In genomic region chr6:113872654-113873053, GRCm38 (mm10) we compare ENCODE assay signal across 26 mouse cellular contexts.
DNase-seq lines count a peak whose midpoint lies in the region; ATAC-seq and TF ChIP-seq lines count a peak whose summit lies in the region.
"Had no signal": no experiment of that assay in that cellular context is flagged by ENCODE, and none has a peak within 500 bp of the region (broad histone marks: within the 10 kb centered on the region; RNA-seq: fewer than 3 reads in every experiment).

No protein-coding gene starts in this region.

- H3K4me3 ChIP-seq in cerebellum, adult 2 months (replicated peaks; ENCODE audit: insufficient read depth, low read depth, low read length), result no peak overlapping the region
- H3K4me3 ChIP-seq in kidney, adult 2 months (ENCODE audit: insufficient read depth, low read depth, low read length), result no peak overlapping the region
- no peak overlapping the region for H3K4me3 ChIP-seq in heart, embryonic 12.5 days
- H3K4me3 ChIP-seq: embryonic facial prominence, embryonic 10.5 days; embryonic facial prominence, embryonic 13.5 days; erythroblast, embryonic 14.5 days; forebrain, embryonic 12.5 days; forebrain, embryonic 15.5 days; heart, embryonic 13.5 days had no signal

- 12% methylated on average over 7 of the region's 7 CpGs for WGBS in cerebellum, adult 2 months
- WGBS in kidney, adult 2 months, result 73% methylated on average over 7 of the region's 7 CpGs
- 67% methylated on average over 7 of the region's 7 CpGs for WGBS in heart, embryonic 12.5 days

- H3K9ac ChIP-seq in heart, embryonic 12.5 days, result no peak overlapping the region
- H3K9ac ChIP-seq: embryonic facial prominence, embryonic 13.5 days; forebrain, embryonic 12.5 days; forebrain, embryonic 15.5 days; heart, embryonic 13.5 days; hindbrain, embryonic 14.5 days had no signal

- no peaks in the 10 kb centered on the region for H3K36me3 ChIP-seq in kidney, adult 2 months (ENCODE audit: control insufficient read depth, insufficient read depth, low read length)
- H3K36me3 ChIP-seq in heart, embryonic 12.5 days, result no peaks in the 10 kb centered on the region
- H3K36me3 ChIP-seq: embryonic facial prominence, embryonic 10.5 days; embryonic facial prominence, embryonic 13.5 days; forebrain, embryonic 12.5 days; forebrain, embryonic 15.5 days; heart, embryonic 13.5 days had no signal

- peaks cover 84% of the 10 kb centered on the region for H3K4me1 ChIP-seq in cerebellum, adult 2 months (ENCODE audit: control insufficient read depth, insufficient read depth, low read length)
- H3K4me1 ChIP-seq in kidney, adult 2 months (ENCODE audit: control insufficient read depth, insufficient read depth, low read length), result no peaks in the 10 kb centered on the region
- H3K4me1 ChIP-seq in heart, embryonic 12.5 days (replicated peaks), result no peaks in the 10 kb centered on the region
- H3K4me1 ChIP-seq: embryonic facial prominence, embryonic 10.5 days; embryonic facial prominence, embryonic 13.5 days; forebrain, embryonic 12.5 days; heart, embryonic 13.5 days had no signal

- no peaks in the 10 kb centered on the region for H3K27me3 ChIP-seq in cerebellum, adult 2 months (ENCODE audit: control insufficient read depth, insufficient read depth, low read length)
- no peaks in the 10 kb centered on the region for H3K27me3 ChIP-seq in kidney, adult 2 months (replicated peaks; ENCODE audit: control insufficient read depth, insufficient read depth, low read length)
- H3K27me3 ChIP-seq in heart, embryonic 12.5 days (replicated peaks), result peaks cover 28% of the 10 kb centered on the region
- H3K27me3 ChIP-seq: embryonic facial prominence, embryonic 13.5 days; forebrain, embryonic 12.5 days; forebrain, embryonic 15.5 days had no signal

- no peak overlapping the region for H3K4me2 ChIP-seq in heart, embryonic 12.5 days
- H3K4me2 ChIP-seq: embryonic facial prominence, embryonic 13.5 days; forebrain, embryonic 12.5 days; forebrain, embryonic 15.5 days; heart, embryonic 13.5 days; hindbrain, embryonic 14.5 days had no signal

- peak overlapping the region; percentile 26 for H3K27ac ChIP-seq in cerebellum, adult 2 months (ENCODE audit: insufficient read depth, low read length)
- no peak overlapping the region for H3K27ac ChIP-seq in kidney, adult 2 months (ENCODE audit: insufficient read depth, low read depth, low read length)
- no peak overlapping the region for H3K27ac ChIP-seq in heart, embryonic 12.5 days (ENCODE audit: poor library complexity, severe bottlenecking)
- H3K27ac ChIP-seq: embryonic facial prominence, embryonic 10.5 days; embryonic facial prominence, embryonic 13.5 days; forebrain, embryonic 12.5 days; forebrain, embryonic 15.5 days; heart, embryonic 13.5 days; hindbrain, embryonic 14.5 days; hindbrain, postnatal 0 days had no signal

- no peak for ATAC-seq in heart, embryonic 12.5 days (ENCODE audit: insufficient number of reproducible peaks, low FRiP score)
- ATAC-seq: CD4-positive, CD25-positive, alpha-beta regulatory T cell, adult 4 months; forebrain, embryonic 15.5 days; hindbrain, postnatal 0 days; inflammation-experienced regulatory T-cells, adult 6 months; intestine, embryonic 16.5 days had no signal

- TF ChIP-seq CTCF in cerebellum, adult 2 months (IDR thresholded peaks at IDR 0.05; ENCODE audit: borderline replicate concordance, insufficient read depth, low read depth, low read length), result no peak
- TF ChIP-seq CTCF in kidney, adult 2 months (conservative IDR thresholded peaks at IDR 0.05; ENCODE audit: insufficient read depth, insufficient read length, low read depth, low read length), result no peak

- TF ChIP-seq POLR2A in cerebellum, adult 2 months (IDR thresholded peaks at IDR 0.05; ENCODE audit: borderline replicate concordance, insufficient read depth, low read length), result no peak
- TF ChIP-seq POLR2A in kidney, adult 2 months (IDR thresholded peaks at IDR 0.05; ENCODE audit: low read depth, low read length), result no peak

- H3K9me3 ChIP-seq in heart, embryonic 12.5 days (replicated peaks), result no peaks in the 10 kb centered on the region
- H3K9me3 ChIP-seq: embryonic facial prominence, embryonic 10.5 days; embryonic facial prominence, embryonic 13.5 days; forebrain, embryonic 12.5 days; forebrain, embryonic 15.5 days; heart, embryonic 13.5 days had no signal

- peak; percentile 70 to 71 for DNase-seq in cerebellum, adult 2 months
- no peak for DNase-seq in cerebellum, adult 9-10 months
- peak; percentile 3 for DNase-seq in kidney, adult 2 months
- no peak for DNase-seq in kidney, postnatal 10 days
- DNase-seq in right cerebral cortex, adult 18-20 months, result peak; percentile 55
- DNase-seq in right cerebral cortex, adult 2 months (ENCODE audit: low spot score in 2 of 2), result no peak
- DNase-seq: adrenal gland, adult 8-10 months; adrenal gland, postnatal 25 days; embryo, embryonic 11 days; gastrocnemius, postnatal 25 days; heart, adult 18-20 months; heart, postnatal 14 days; heart, postnatal 4 days; kidney, adult 18-20 months had no signal

Comparison
In these comparisons a context has a peak if more than half of its experiments do, and no peak if none do; other contexts are left out.
1. DNase-seq: peak in cerebellum, adult 2 months (2 of 2), kidney, adult 2 months (single experiment) and right cerebral cortex, adult 18-20 months (single experiment); none in cerebellum, adult 9-10 months (single experiment), kidney, postnatal 10 days (single experiment) and right cerebral cortex, adult 2 months (0 of 2).